Mouse (Mus musculus) testis, adult 2 months (tissue): ENCODE data around the gene Arid1b. TPM values are rescaled to one million over a fixed set of nuclear protein-coding genes. Genes with fewer than 3 reads are reported as not detected.

ENCODE experiments used
- H3K27ac ChIP-seq: fragments of 200-500 bp; 2 replicates; pipeline ENCODE4 v1.5.1; 2012; ENCODE audit warnings: low read depth, low read length; ENCODE audit not compliant: control insufficient read depth, insufficient read depth
- H3K27me3 ChIP-seq: fragments of 200-500 bp; 2 replicates; pipeline ENCODE4 v1.6.1; 2012; ENCODE audit warnings: mild to moderate bottlenecking, low read length, moderate library complexity; ENCODE audit not compliant: control insufficient read depth, insufficient read depth
- H3K36me3 ChIP-seq: fragments of 200-500 bp; 2 replicates; pipeline ENCODE4 v1.6.1; 2012; ENCODE audit warnings: mild to moderate bottlenecking, low read length; ENCODE audit not compliant: control insufficient read depth, insufficient read depth
- H3K4me1 ChIP-seq: fragments of 200-500 bp; 2 replicates; pipeline ENCODE4 v1.6.1; 2012; ENCODE audit warnings: low read length; ENCODE audit not compliant: control insufficient read depth, insufficient read depth
- H3K4me3 ChIP-seq: fragments of 200-500 bp; 2 replicates; pipeline ENCODE4 v1.5.1; 2012; ENCODE audit warnings: low read depth, mild to moderate bottlenecking, low read length, moderate library complexity, mixed read lengths; ENCODE audit not compliant: control insufficient read depth
- CTCF ChIP-seq: fragments of 200-500 bp; IDR thresholded peaks from 2 replicates; pipeline ENCODE4 v1.5.1; 2012; ENCODE audit warnings: low read depth, mild to moderate bottlenecking, inconsistent platforms, low read length, moderate library complexity; ENCODE audit not compliant: control insufficient read depth, insufficient read depth, insufficient replicate concordance
- POLR2A ChIP-seq: fragments of 200-500 bp; IDR thresholded peaks from 2 replicates; pipeline ENCODE4 v1.6.1; 2012; ENCODE audit warnings: low read depth, mild to moderate bottlenecking, inconsistent platforms, low read length, moderate library complexity; ENCODE audit not compliant: control insufficient read depth
- polyA plus RNA-seq: library from polyadenylated mRNA; depleted of rRNA; stranded (reverse); fragments of >200 nt; gene quantifications from 2 replicates; pipeline ENCODE4 v1.2.3, GENCODE M21; 2012

Gene Arid1b
- polyA plus RNA-seq, 1 experiment = 5.2 TPM

DNA sequence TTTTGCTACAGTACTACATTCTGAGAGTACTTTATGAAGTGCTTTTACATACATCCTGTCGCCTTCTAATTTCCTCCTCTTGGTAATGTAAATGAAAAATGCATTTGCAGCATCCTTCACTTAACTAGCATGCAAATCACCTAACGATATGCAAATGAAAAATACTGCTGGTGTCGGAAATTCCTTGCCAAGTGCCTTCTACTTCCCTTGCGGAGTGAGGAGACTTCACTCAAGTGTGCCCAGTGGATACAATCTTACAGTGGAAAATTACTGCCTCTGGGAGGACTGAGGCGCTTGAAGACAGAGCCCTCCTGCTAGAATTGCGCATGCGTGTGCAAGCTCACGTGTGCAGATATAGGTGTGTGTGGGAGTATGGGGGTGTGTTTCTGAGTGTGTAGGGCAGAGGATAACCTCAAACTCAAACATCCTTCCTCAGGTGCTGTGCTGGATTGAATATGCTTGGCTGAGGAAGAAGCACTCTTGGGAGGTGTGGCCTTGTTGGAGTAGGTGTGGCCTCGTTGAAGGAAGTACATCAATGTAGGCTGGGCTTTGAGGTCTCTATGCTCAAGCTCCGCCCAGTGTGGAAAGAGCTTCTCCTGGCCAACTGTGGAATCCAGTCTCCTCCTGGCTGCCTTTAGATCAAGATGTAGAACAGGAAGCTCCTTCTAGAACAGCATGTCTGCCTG, 29.8 kb upstream of the Arid1b start:
- H3K27ac ChIP-seq = no peak overlapping the region
- H3K4me3 ChIP-seq = peak overlapping the region; percentile 59
- peaks cover 4% of the 10 kb centered on the region; the same call in 1 of the 2 replicates for H3K4me1 ChIP-seq
- no peaks in the 10 kb centered on the region for H3K27me3 ChIP-seq
- TF ChIP-seq POLR2A (no peak), CTCF (no peak)
- no peaks in the 10 kb centered on the region for H3K36me3 ChIP-seq

GRCm38 (mm10) chr17:4967201-4967600, 26.9 kb upstream of the Arid1b start:
- Histone ChIP-seq H3K36me3 (no peaks in the 10 kb centered on the region), H3K4me3 (no peak overlapping the region), H3K27ac (no peak overlapping the region), H3K4me1 (peaks cover 4% of the 10 kb centered on the region; the same call in 1 of the 2 replicates), H3K27me3 (no peaks in the 10 kb centered on the region)
- TF ChIP-seq CTCF (no peak), POLR2A (no peak)

DNA sequence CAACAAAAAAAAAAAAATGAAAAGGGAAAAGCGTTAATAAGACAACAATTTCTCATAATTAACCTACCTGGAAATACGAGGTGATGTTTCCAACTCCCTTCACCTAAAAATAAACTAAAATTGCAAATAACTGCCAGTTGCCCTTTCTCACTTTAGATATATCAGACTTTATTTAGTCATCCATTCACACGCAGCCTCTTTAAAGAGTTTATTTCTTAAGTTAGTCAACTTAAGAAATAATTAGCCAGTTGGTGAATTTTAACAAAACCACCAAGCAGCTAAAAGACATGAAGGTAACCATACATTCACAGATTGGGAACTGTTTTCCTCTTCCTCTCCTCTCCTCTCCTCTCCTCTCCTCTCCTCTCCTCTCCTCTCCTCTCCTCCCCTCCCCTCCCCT, 26.1 kb upstream of the Arid1b start:
- Histone ChIP-seq H3K4me1 (peaks cover 4% of the 10 kb centered on the region; the same call in 1 of the 2 replicates), H3K27me3 (no peaks in the 10 kb centered on the region), H3K36me3 (no peaks in the 10 kb centered on the region), H3K4me3 (no peak overlapping the region), H3K27ac (no peak overlapping the region)
- TF ChIP-seq POLR2A = no peak
- no peak for TF ChIP-seq CTCF

- H3K27ac ChIP-seq = no peak overlapping the region
- H3K27me3 ChIP-seq = no peaks in the 10 kb centered on the region
- peaks cover 4% of the 10 kb centered on the region; the same call in 1 of the 2 replicates for H3K4me1 ChIP-seq
- H3K4me3 ChIP-seq = no peak overlapping the region
- no peaks in the 10 kb centered on the region for H3K36me3 ChIP-seq
- TF ChIP-seq POLR2A = no peak
- TF ChIP-seq CTCF = no peak
Measured at GRCm38 (mm10) chr17:4968878-4969277, 25.3 kb upstream of the Arid1b start.

DNA sequence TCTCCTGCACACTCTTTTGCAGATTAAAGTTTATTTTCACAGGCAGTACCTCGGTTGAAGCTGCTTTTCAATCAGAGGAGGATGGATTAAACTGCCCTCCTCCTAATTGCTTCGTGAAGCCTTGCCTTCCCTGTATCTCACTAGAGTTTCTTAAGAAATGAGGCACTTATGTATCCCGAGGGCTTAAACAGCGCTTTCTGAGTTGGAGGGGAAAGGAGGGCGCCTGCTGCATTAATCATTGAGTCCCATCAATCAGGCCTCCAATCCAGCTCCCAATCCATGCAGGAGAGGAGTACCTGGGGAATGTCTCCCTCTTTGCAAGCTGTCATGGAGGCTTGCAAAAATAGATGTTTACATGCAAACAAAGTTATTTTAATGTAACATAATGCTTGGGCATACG, 21.9 kb upstream of the Arid1b start:
- TF ChIP-seq POLR2A (no peak), CTCF (no peak)
- no peaks in the 10 kb centered on the region for H3K27me3 ChIP-seq

DNA sequence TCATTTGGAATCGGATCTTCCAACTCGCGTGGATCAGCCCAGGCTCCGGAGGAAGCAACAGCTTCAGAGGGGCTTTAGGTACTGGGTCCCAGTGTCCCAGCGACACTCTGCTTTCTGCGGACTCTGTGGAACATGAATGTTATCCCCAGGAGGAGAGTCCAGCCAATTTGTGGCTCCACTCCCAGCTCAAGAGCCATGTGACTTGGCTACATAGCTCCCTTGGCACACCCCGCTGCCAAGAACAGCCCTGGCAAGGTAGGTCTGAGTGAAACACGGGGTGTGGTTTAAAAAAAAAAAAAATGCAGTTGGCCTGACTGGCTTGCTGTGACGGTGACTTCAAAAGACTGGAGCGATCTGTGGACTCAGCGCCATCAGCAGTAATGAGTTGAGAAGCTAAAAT, 19.4 kb upstream of the Arid1b start:
- Histone ChIP-seq H3K4me3 (no peak overlapping the region), H3K27ac (no peak overlapping the region), H3K27me3 (no peaks in the 10 kb centered on the region), H3K4me1 (no peaks in the 10 kb centered on the region; the same call in 1 of the 2 replicates), H3K36me3 (no peaks in the 10 kb centered on the region)
- no peak for TF ChIP-seq POLR2A
- no peak for TF ChIP-seq CTCF

More for the DNA sequence above, 21.9 kb upstream of the Arid1b start:
- H3K4me1 ChIP-seq = no peaks in the 10 kb centered on the region; the same call in 1 of the 2 replicates
- no peaks in the 10 kb centered on the region for H3K36me3 ChIP-seq
- H3K27ac ChIP-seq = no peak overlapping the region
- H3K4me3 ChIP-seq = no peak overlapping the region

GRCm38 (mm10) chr17:4980151-4980550, 14.0 kb upstream of the Arid1b start:
- H3K27ac ChIP-seq = no peak overlapping the region
- no peaks in the 10 kb centered on the region for H3K4me1 ChIP-seq
- no peaks in the 10 kb centered on the region for H3K27me3 ChIP-seq
- no peak overlapping the region for H3K4me3 ChIP-seq
- no peak for TF ChIP-seq CTCF
- no peak for TF ChIP-seq POLR2A
- no peaks in the 10 kb centered on the region for H3K36me3 ChIP-seq
